Mouse (Mus musculus) brain, embryonic 14.5 days (tissue): ENCODE data around the gene Dock1.

Experiments
- CTCF ChIP-seq: fragments of 200-500 bp; IDR thresholded peaks from 2 replicates; pipeline ENCODE4 v1.5.1; 2012; ENCODE audit warnings: inconsistent platforms, mild to moderate bottlenecking, moderate library complexity, borderline replicate concordance; ENCODE audit not compliant: insufficient read depth, insufficient read length; ENCODE audit errors: extremely low read depth
- POLR2A ChIP-seq: fragments of 200-500 bp; IDR thresholded peaks from 2 replicates; pipeline ENCODE4 v1.6.1; 2012; ENCODE audit warnings: mild to moderate bottlenecking, inconsistent platforms, borderline replicate concordance; ENCODE audit not compliant: poor library complexity, insufficient read depth, insufficient read length, severe bottlenecking; ENCODE audit errors: extremely low read depth

- TF ChIP-seq CTCF (no peak), POLR2A (no peak)
Observed at GRCm38 (mm10) chr7:134772363-134772762, 101.9 kb downstream of the Dock1 start.
